Mouse (Mus musculus) liver, postnatal 0 days (tissue): ENCODE measurements around the gene Ddx47. TPM values are rescaled to one million over a fixed set of nuclear protein-coding genes. Genes with fewer than 3 reads are reported as not detected.

Experiments used
- ATAC-seq: fragments of 200-750 bp; cut with Nextera tagmentation; 2 replicates; pipeline ENCODE4 v1.8.0; 2017; ENCODE audit warnings: mild to moderate bottlenecking, moderate library complexity
- DNase-seq: peaks from one replicate; pipeline ENCODE4 v3.0.0-alpha.2; 2016
- H3K27ac ChIP-seq: fragments of 300-500 bp; sonication (generic); 2 replicates; pipeline ENCODE4 v1.5.1; 2014; ENCODE audit warnings: antibody characterized with exemption, moderate library complexity, mild to moderate bottlenecking, low read depth
- H3K27me3 ChIP-seq: fragments of 300-500 bp; sonication (generic); 2 replicates; pipeline ENCODE4 v1.6.1; 2014; ENCODE audit warnings: low read length, control low read depth, mixed read lengths; ENCODE audit not compliant: insufficient read depth
- H3K36me3 ChIP-seq: fragments of 300-500 bp; sonication (generic); replicated peaks from 2 replicates; pipeline ENCODE4 v1.6.1; 2014; ENCODE audit warnings: mild to moderate bottlenecking, control low read depth, low read length, moderate library complexity, mixed read lengths; ENCODE audit not compliant: insufficient read depth
- H3K4me1 ChIP-seq: fragments of 300-500 bp; sonication (generic); 2 replicates; pipeline ENCODE4 v1.6.1; 2014; ENCODE audit warnings: antibody characterized with exemption, mild to moderate bottlenecking, control low read depth; ENCODE audit not compliant: insufficient read depth
- H3K4me2 ChIP-seq: fragments of 300-500 bp; sonication (generic); 2 replicates; pipeline ENCODE4 v1.6.1; 2014; ENCODE audit warnings: low read depth, mild to moderate bottlenecking, low read length, moderate library complexity, mixed read lengths
- H3K4me3 ChIP-seq: fragments of 300-500 bp; sonication (generic); 2 replicates; pipeline ENCODE4 v1.5.1; 2014; ENCODE audit warnings: low read depth, low read length
- H3K9ac ChIP-seq: fragments of 300-500 bp; sonication (generic); replicated peaks from 2 replicates; pipeline ENCODE4 v1.6.1; 2014; ENCODE audit warnings: mild to moderate bottlenecking, moderate library complexity
- H3K9me3 ChIP-seq: fragments of 300-500 bp; sonication (generic); 2 replicates; pipeline ENCODE4 v1.6.1; 2016; ENCODE audit warnings: mild to moderate bottlenecking, control low read depth, low read length, mixed read lengths
- CTCF ChIP-seq: sonication (generic); IDR thresholded peaks from 2 replicates; pipeline ENCODE4 v1.5.1; 2016; ENCODE audit warnings: antibody characterized with exemption, low read depth
- EP300 ChIP-seq: IDR thresholded peaks from 2 replicates; pipeline ENCODE4 v1.6.1; 2016; ENCODE audit warnings: antibody characterized with exemption, low read depth, mild to moderate bottlenecking
- WGBS: fragments of 180-500 bp; shearing (Covaris S2); extraction: QIAGEN DNeasy Blood & Tissue Kit; methylation state at CpG from one replicate; pipeline ENCODE4 v1.1.7; 2014; ENCODE audit not compliant: insufficient replicate concordance; 5-methylcytosine and 5-hydroxymethylcytosine counted together
- polyA plus RNA-seq: library from polyadenylated mRNA; unstranded; fragments of >200 nt; fragmentation: Nextera tagmentation; extraction: Ambion mirVana; gene quantifications from 2 replicates; pipeline ENCODE4 v1.2.1, GENCODE M21; 2015

Gene Ddx47
- polyA plus RNA-seq, 1 experiment from 2014 or later = 34.8 TPM

- Histone ChIP-seq H3K4me1 (no peaks in the 10 kb centered on the region), H3K4me2 (no peak overlapping the region), H3K36me3 (no peaks in the 10 kb centered on the region), H3K9ac (no peak overlapping the region), H3K27me3 (no peaks in the 10 kb centered on the region), H3K9me3 (no peaks in the 10 kb centered on the region), H3K4me3 (no peak overlapping the region), H3K27ac (no peak overlapping the region)
- ATAC-seq (no peak), DNase-seq (no peak)
- TF ChIP-seq EP300 = no peak
- TF ChIP-seq CTCF = no peak
- WGBS = 95% methylated on average over 2 of the region's 2 CpGs
Measured at GRCm38 (mm10) chr6:134969498-134969897, 41.9 kb upstream of the Ddx47 start.

- TF ChIP-seq EP300 (no peak), CTCF (no peak)
- H3K4me3 ChIP-seq = no peak overlapping the region
- no peaks in the 10 kb centered on the region for H3K4me1 ChIP-seq
- no peaks in the 10 kb centered on the region for H3K9me3 ChIP-seq
- no peak overlapping the region for H3K4me2 ChIP-seq
- DNase-seq (no peak), ATAC-seq (no peak)
- no peaks in the 10 kb centered on the region for H3K36me3 ChIP-seq
- WGBS = 38% methylated on average over 4 of the region's 4 CpGs
- no peak overlapping the region for H3K9ac ChIP-seq
- H3K27ac ChIP-seq = no peak overlapping the region
- no peaks in the 10 kb centered on the region for H3K27me3 ChIP-seq
Measured at GRCm38 (mm10) chr6:134972096-134972495, 39.3 kb upstream of the Ddx47 start.

GRCm38 (mm10) chr6:134976628-134977027, 34.8 kb upstream of the Ddx47 start:
- Histone ChIP-seq H3K36me3 (no peaks in the 10 kb centered on the region), H3K9me3 (no peaks in the 10 kb centered on the region), H3K4me2 (no peak overlapping the region), H3K4me3 (no peak overlapping the region), H3K4me1 (peaks cover 10% of the 10 kb centered on the region), H3K9ac (no peak overlapping the region), H3K27me3 (no peaks in the 10 kb centered on the region), H3K27ac (no peak overlapping the region)
- TF ChIP-seq CTCF (no peak), EP300 (no peak)
- ATAC-seq = no peak
- WGBS = 56% methylated on average over 6 of the region's 6 CpGs
- DNase-seq = no peak

- Histone ChIP-seq H3K4me1 (peaks cover 27% of the 10 kb centered on the region), H3K4me2 (peak within 1 kb of the TSS; percentile 89), H3K4me3 (peak within 1 kb of the TSS; percentile 60; the same call in 1 of the 2 replicates), H3K9me3 (no peaks in the 10 kb centered on the region), H3K36me3 (no peaks in the 10 kb centered on the region), H3K27me3 (no peaks in the 10 kb centered on the region), H3K9ac (no peak within 1 kb of the TSS), H3K27ac (peak within 1 kb of the TSS; percentile 30; the same call in 1 of the 2 replicates)
- DNase-seq = peak; percentile 63
- 44% methylated on average over 22 of the region's 22 CpGs for WGBS
- no peak for ATAC-seq
- TF ChIP-seq CTCF (no peak), EP300 (0 out of 2 replicates have a peak, but pooled peaks have one; percentile 66)
Measured at GRCm38 (mm10) chr6:134981231-134982062, 30.0 kb upstream of the Ddx47 start, which contains the start of gene Apold1. Gene Apold1, plus strand, starts transcription at chr6:134981718.

- DNase-seq (peak; percentile 91), ATAC-seq (peak; percentile 81)
- no peaks in the 10 kb centered on the region for H3K9me3 ChIP-seq
- peak overlapping the region; percentile 89 for H3K4me2 ChIP-seq
- TF ChIP-seq CTCF (peak; percentile 88), EP300 (no peak)
- peak overlapping the region; percentile 82 for H3K27ac ChIP-seq
- H3K4me1 ChIP-seq = peaks cover 27% of the 10 kb centered on the region
- WGBS = 4% methylated on average over 61 of the region's 62 CpGs
- no peaks in the 10 kb centered on the region for H3K36me3 ChIP-seq
- H3K4me3 ChIP-seq = peak overlapping the region; percentile 60
- peak overlapping the region; percentile 69 for H3K9ac ChIP-seq
- H3K27me3 ChIP-seq = no peaks in the 10 kb centered on the region
Measured at GRCm38 (mm10) chr6:134983529-134984370, 27.7 kb upstream of the Ddx47 start.

- DNase-seq (peak; percentile 50), ATAC-seq (peak; percentile 85)
- peak; percentile 66 for TF ChIP-seq CTCF
- peak; percentile 78 for TF ChIP-seq EP300
- Histone ChIP-seq H3K4me2 (peak overlapping the region; percentile 89), H3K9me3 (no peaks in the 10 kb centered on the region), H3K36me3 (no peaks in the 10 kb centered on the region), H3K27me3 (no peaks in the 10 kb centered on the region), H3K27ac (peak overlapping the region; percentile 82), H3K9ac (peak overlapping the region; percentile 69), H3K4me1 (peaks cover 27% of the 10 kb centered on the region), H3K4me3 (peak overlapping the region; percentile 60)
- WGBS = 45% methylated on average over 3 of the region's 3 CpGs
Measured at GRCm38 (mm10) chr6:134984748-134985147, 26.7 kb upstream of the Ddx47 start.
